Mouse (Mus musculus) cerebellum, adult (tissue): ENCODE data around the gene Gabpb2.
A peak's percentile ranks its signal among the peaks of the same experiment; 100 is the strongest.

Experiments
- ATAC-seq: cut with Nextera tagmentation; 2 replicates; pipeline ENCODE4 v1.9.2; 2017; ENCODE audit warnings: mild to moderate bottlenecking, moderate library complexity, mixed read lengths; ENCODE audit not compliant: insufficient number of reproducible peaks, low FRiP score, low TSS enrichment

The Gabpb2 gene

GRCm38 (mm10) chr3:95200132-95200531, 17.6 kb downstream of the Gabpb2 start:
- ATAC-seq, result no peak

- no peak for ATAC-seq
Measured at GRCm38 (mm10) chr3:95199101-95199500, 18.6 kb downstream of the Gabpb2 start.

GRCm38 (mm10) chr3:95195772-95196171, 21.9 kb downstream of the Gabpb2 start:
- ATAC-seq, result no peak

- peak; percentile 36; the same call in 1 of the 2 replicates for ATAC-seq
Measured at GRCm38 (mm10) chr3:95194721-95195135, 23.0 kb downstream of the Gabpb2 start.

- ATAC-seq, result no peak
Measured at GRCm38 (mm10) chr3:95186888-95187287, 30.8 kb downstream of the Gabpb2 start.

GRCm38 (mm10) chr3:95186100-95186499, 31.6 kb downstream of the Gabpb2 start:
- no peak for ATAC-seq

- ATAC-seq, result no peak
Measured at GRCm38 (mm10) chr3:95184796-95185577, 32.7 kb downstream of the Gabpb2 start.

- ATAC-seq, result no peak
Measured at GRCm38 (mm10) chr3:95181841-95182240, 35.9 kb downstream of the Gabpb2 start.

GRCm38 (mm10) chr3:95179890-95180289, 37.8 kb downstream of the Gabpb2 start:
- ATAC-seq, result no peak

- no peak for ATAC-seq
Measured at GRCm38 (mm10) chr3:95178948-95179347, 38.8 kb downstream of the Gabpb2 start.

GRCm38 (mm10) chr3:95177583-95177982, 40.1 kb downstream of the Gabpb2 start:
- ATAC-seq, result no peak

GRCm38 (mm10) chr3:95176500-95176899, 41.2 kb downstream of the Gabpb2 start:
- no peak for ATAC-seq

GRCm38 (mm10) chr3:95174011-95174592, 43.6 kb downstream of the Gabpb2 start:
- 0 out of 2 replicates have a peak, but pooled peaks have one; percentile 49 for ATAC-seq

GRCm38 (mm10) chr3:95173256-95173949, 44.3 kb downstream of the Gabpb2 start:
- no peak for ATAC-seq

GRCm38 (mm10) chr3:95172526-95173255, 45.0 kb downstream of the Gabpb2 start:
- ATAC-seq, result no peak

- no peak for ATAC-seq
Measured at GRCm38 (mm10) chr3:95171105-95171504, 46.6 kb downstream of the Gabpb2 start.

- no peak for ATAC-seq
Measured at GRCm38 (mm10) chr3:95169996-95170395, 47.7 kb downstream of the Gabpb2 start.

- no peak for ATAC-seq
Measured at GRCm38 (mm10) chr3:95164840-95165239, 52.9 kb downstream of the Gabpb2 start.

- no peak for ATAC-seq
Measured at GRCm38 (mm10) chr3:95164256-95164550, 53.5 kb downstream of the Gabpb2 start.

GRCm38 (mm10) chr3:95163419-95164255, 54.1 kb downstream of the Gabpb2 start:
- ATAC-seq, result no peak
